Mouse (Mus musculus) heart, embryonic 13.5 days (tissue): ENCODE measurements at regions not wholly inside any gene's neighbourhood (a gene's known extent, or its start where the extent isn't known, plus 50 kb on each side); places are given as distances from the start of the nearest gene placed in this dataset.
A peak's percentile ranks its signal among the peaks of the same experiment; 100 is the strongest.

Experiments
- ATAC-seq: fragments of 200-750 bp; cut with Nextera tagmentation; 2 replicates; pipeline ENCODE4 v1.8.0; 2017; ENCODE audit warnings: moderate TSS enrichment; ENCODE audit not compliant: insufficient number of reproducible peaks, low FRiP score, low TSS enrichment; ENCODE audit errors: extremely low read depth
- H3K27ac ChIP-seq: fragments of 300-500 bp; sonication (generic); replicated peaks from 2 replicates; pipeline ENCODE4 v1.5.1; 2015; ENCODE audit warnings: moderate library complexity, mild to moderate bottlenecking, inconsistent platforms
- H3K27me3 ChIP-seq: fragments of 300-500 bp; sonication (generic); replicated peaks from 2 replicates; pipeline ENCODE4 v1.6.1; 2015; ENCODE audit warnings: mild to moderate bottlenecking, inconsistent platforms
- H3K36me3 ChIP-seq: fragments of 300-500 bp; sonication (generic); 2 replicates; pipeline ENCODE4 v1.6.1; 2015; ENCODE audit warnings: mild to moderate bottlenecking, inconsistent platforms
- H3K4me1 ChIP-seq: fragments of 300-500 bp; sonication (generic); 2 replicates; pipeline ENCODE4 v1.6.1; 2015; ENCODE audit warnings: inconsistent platforms
- H3K4me2 ChIP-seq: fragments of 300-500 bp; sonication (generic); 2 replicates; pipeline ENCODE4 v1.6.1; 2015; ENCODE audit warnings: inconsistent platforms, mild to moderate bottlenecking, moderate library complexity
- H3K4me3 ChIP-seq: fragments of 300-500 bp; sonication (generic); 2 replicates; pipeline ENCODE4 v1.5.1; 2015; ENCODE audit warnings: moderate library complexity, mild to moderate bottlenecking, inconsistent platforms
- H3K9ac ChIP-seq: fragments of 300-500 bp; sonication (generic); 2 replicates; pipeline ENCODE4 v1.6.1; 2015; ENCODE audit warnings: inconsistent platforms, mild to moderate bottlenecking, moderate library complexity
- H3K9me3 ChIP-seq: fragments of 300-500 bp; sonication (generic); 2 replicates; pipeline ENCODE4 v1.6.1; 2016; ENCODE audit warnings: inconsistent platforms
- WGBS: fragments of 180-500 bp; shearing (Covaris S2); methylation state at CpG from one replicate; pipeline ENCODE4 v1.1.7; 2015; ENCODE audit warnings: mixed read lengths; 5-methylcytosine and 5-hydroxymethylcytosine counted together

GRCm38 (mm10) chr10:118569424-118569823 lies 128.6 kb downstream of the Ifng start:
- H3K9ac ChIP-seq: peak overlapping the region; percentile 50; the same call in 1 of the 2 replicates
- peak overlapping the region; percentile 40 for H3K4me2 ChIP-seq
- H3K4me1 ChIP-seq: peaks cover 17% of the 10 kb centered on the region
- H3K27ac ChIP-seq: 0 out of 2 replicates have a peak overlapping the region, but pooled peaks have one; percentile 26
- H3K36me3 ChIP-seq: no peaks in the 10 kb centered on the region
- no peak overlapping the region for H3K4me3 ChIP-seq
- ATAC-seq: no peak
- no peaks in the 10 kb centered on the region for H3K9me3 ChIP-seq
- WGBS: 9% methylated on average over 8 of the region's 8 CpGs
- no peaks in the 10 kb centered on the region for H3K27me3 ChIP-seq

GRCm38 (mm10) chr10:118573247-118573646 lies 132.4 kb downstream of the Ifng start:
- H3K4me2 ChIP-seq: no peak overlapping the region
- no peak overlapping the region for H3K4me3 ChIP-seq
- 68% methylated on average over 3 of the region's 3 CpGs for WGBS
- ATAC-seq: no peak
- H3K27me3 ChIP-seq: no peaks in the 10 kb centered on the region
- peaks cover 17% of the 10 kb centered on the region for H3K4me1 ChIP-seq
- no peaks in the 10 kb centered on the region for H3K36me3 ChIP-seq
- 0 out of 2 replicates have a peak overlapping the region, but pooled peaks have one; percentile 28 for H3K27ac ChIP-seq
- no peaks in the 10 kb centered on the region for H3K9me3 ChIP-seq
- no peak overlapping the region for H3K9ac ChIP-seq

- Histone ChIP-seq H3K27ac (no peak overlapping the region), H3K4me1 (peaks cover 4% of the 10 kb centered on the region; the same call in 1 of the 2 replicates), H3K9ac (no peak overlapping the region), H3K4me2 (no peak overlapping the region), H3K36me3 (no peaks in the 10 kb centered on the region), H3K9me3 (peaks cover 3% of the 10 kb centered on the region; the same call in 1 of the 2 replicates), H3K27me3 (no peaks in the 10 kb centered on the region), H3K4me3 (no peak overlapping the region)
- WGBS: 79% methylated on average over 7 of the region's 7 CpGs
- no peak for ATAC-seq
Observed at GRCm38 (mm10) chr10:118575570-118575969, 134.7 kb downstream of the Ifng start.

DNA sequence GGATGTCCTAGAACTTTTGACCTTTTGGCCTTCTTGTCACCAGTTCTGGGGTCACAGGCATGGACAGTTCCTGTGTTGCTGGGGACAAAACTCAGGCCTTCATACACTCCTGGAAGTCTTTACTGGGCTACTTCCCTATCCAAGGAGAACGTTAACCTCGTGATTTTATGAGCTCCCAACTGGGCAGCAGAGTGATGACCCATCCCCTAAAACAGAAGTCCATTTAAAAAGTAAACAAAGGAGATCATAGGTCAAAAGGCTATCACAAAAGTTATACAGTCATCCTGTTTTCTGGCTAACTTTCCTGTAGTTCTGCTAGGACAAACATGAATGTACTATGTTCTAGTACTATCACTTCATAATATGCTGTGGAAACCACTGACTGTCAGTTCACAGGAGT lies 140.5 kb downstream of the Ifng start:
- H3K9ac ChIP-seq: no peak overlapping the region
- no peaks in the 10 kb centered on the region for H3K4me1 ChIP-seq
- ATAC-seq: no peak
- WGBS: 28% methylated on average over 2 of the region's 2 CpGs
- no peaks in the 10 kb centered on the region for H3K27me3 ChIP-seq
- H3K36me3 ChIP-seq: no peaks in the 10 kb centered on the region
- H3K4me3 ChIP-seq: no peak overlapping the region
- H3K27ac ChIP-seq: no peak overlapping the region
- H3K9me3 ChIP-seq: peaks cover 3% of the 10 kb centered on the region; the same call in 1 of the 2 replicates
- no peak overlapping the region for H3K4me2 ChIP-seq

DNA sequence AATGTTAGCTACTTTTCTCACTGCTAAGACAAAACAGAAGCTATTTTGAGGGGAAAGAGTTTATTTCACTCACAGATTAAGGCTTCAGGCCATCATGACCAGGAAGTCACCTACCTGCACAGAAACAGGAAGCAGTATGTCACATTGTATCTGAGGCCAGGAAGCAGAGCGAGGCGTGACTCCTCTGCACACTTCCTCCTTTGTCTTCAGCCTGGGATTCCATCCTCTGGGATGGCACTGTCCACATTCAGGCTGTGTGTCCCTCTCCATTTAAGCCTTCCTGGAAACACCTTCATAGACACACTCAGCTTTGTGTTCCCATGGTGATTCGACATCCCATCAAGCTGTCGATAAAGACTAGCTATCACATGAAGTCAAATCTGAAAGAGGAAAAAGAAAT lies 145.0 kb downstream of the Ifng start:
- H3K36me3 ChIP-seq: no peaks in the 10 kb centered on the region
- H3K4me2 ChIP-seq: no peak overlapping the region
- no peak overlapping the region for H3K4me3 ChIP-seq
- H3K27ac ChIP-seq: no peak overlapping the region
- no peaks in the 10 kb centered on the region for H3K27me3 ChIP-seq
- 69% methylated on average over 4 of the region's 4 CpGs for WGBS
- H3K9me3 ChIP-seq: no peaks in the 10 kb centered on the region
- no peak overlapping the region for H3K9ac ChIP-seq
- 0 out of 2 replicates have a peak, but pooled peaks cover 3% of the 10 kb centered on the region for H3K4me1 ChIP-seq
- no peak for ATAC-seq

DNA sequence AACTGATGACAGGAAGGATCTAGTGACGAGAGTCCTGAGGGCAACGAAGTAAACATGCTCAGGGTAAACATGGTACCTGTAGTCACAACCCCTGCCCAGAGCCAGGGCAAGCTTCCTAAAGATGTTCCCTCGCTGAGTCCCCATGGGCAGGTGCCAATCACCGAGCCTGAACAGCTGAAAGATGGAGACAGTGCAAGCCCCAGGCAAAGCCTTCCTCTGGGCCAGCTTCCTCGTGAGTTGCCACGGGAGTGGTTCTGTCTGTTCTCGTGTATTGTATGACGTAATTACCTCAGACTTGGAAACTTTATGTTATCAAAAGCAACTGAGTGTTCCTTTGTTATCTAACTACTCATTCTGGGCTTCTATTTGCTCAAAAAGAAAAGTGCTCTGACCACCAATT lies 147.4 kb downstream of the Ifng start:
- 42% methylated on average over 8 of the region's 8 CpGs for WGBS
- no peak for ATAC-seq
- H3K36me3 ChIP-seq: no peaks in the 10 kb centered on the region
- no peaks in the 10 kb centered on the region for H3K27me3 ChIP-seq
- H3K27ac ChIP-seq: no peak overlapping the region
- no peak overlapping the region for H3K9ac ChIP-seq
- no peak overlapping the region for H3K4me2 ChIP-seq
- no peaks in the 10 kb centered on the region for H3K9me3 ChIP-seq
- H3K4me3 ChIP-seq: no peak overlapping the region
- H3K4me1 ChIP-seq: 0 out of 2 replicates have a peak, but pooled peaks cover 3% of the 10 kb centered on the region

GRCm38 (mm10) chr10:118592648-118593368 lies 152.0 kb downstream of the Ifng start:
- Histone ChIP-seq H3K36me3 (no peaks in the 10 kb centered on the region), H3K9me3 (no peaks in the 10 kb centered on the region), H3K4me1 (peaks cover 17% of the 10 kb centered on the region), H3K9ac (no peak overlapping the region), H3K27ac (no peak overlapping the region), H3K4me3 (no peak overlapping the region), H3K27me3 (no peaks in the 10 kb centered on the region), H3K4me2 (no peak overlapping the region)
- ATAC-seq: no peak
- 38% methylated on average over 16 of the region's 16 CpGs for WGBS

DNA sequence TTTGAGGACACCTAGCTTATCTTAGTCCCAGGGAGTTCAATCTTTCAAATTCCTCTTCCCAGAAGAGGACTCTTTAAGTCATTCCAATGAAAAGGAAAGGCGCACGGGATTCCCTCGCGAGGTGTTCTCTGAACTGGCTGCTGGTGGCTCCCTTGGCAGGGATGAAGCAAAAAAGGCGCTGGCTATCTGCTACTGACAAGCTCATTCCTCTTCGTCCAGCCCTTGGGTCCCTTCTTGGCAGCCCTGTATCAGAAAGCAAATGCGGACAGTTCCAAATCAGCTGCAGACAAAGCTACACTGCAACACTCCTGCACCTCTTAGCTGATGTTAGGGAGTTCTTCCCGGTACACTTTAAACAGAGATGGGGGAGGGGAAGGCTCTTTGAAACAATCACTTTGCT lies 155.4 kb downstream of the Ifng start:
- Histone ChIP-seq H3K27ac (no peak overlapping the region; the same call in 1 of the 2 replicates), H3K4me2 (peak overlapping the region; percentile 52), H3K36me3 (no peaks in the 10 kb centered on the region), H3K4me1 (peaks cover 13% of the 10 kb centered on the region), H3K9ac (peak overlapping the region; percentile 40; the same call in 1 of the 2 replicates), H3K27me3 (no peaks in the 10 kb centered on the region), H3K9me3 (no peaks in the 10 kb centered on the region), H3K4me3 (peak overlapping the region; percentile 2; the same call in 1 of the 2 replicates)
- no peak for ATAC-seq
- WGBS: 14% methylated on average over 8 of the region's 8 CpGs

DNA sequence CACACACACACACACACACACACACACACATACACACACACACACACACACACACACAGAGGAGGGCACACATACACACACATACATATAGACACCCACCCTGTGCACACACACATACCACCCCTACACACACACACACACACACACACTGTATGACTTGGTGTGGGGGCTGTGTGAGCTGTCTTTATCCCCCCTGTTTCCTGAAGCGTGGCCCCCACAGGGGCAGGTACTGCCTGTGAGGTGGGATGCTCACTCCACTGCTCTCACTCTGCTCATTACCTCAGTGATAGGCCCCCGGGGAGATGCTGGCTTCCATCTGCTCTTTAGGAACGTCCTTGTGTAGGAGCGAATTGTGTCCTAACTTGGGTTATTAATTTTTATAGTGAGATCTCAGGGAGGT lies 157.7 kb downstream of the Ifng start:
- Histone ChIP-seq H3K4me2 (no peak overlapping the region), H3K36me3 (no peaks in the 10 kb centered on the region), H3K27me3 (no peaks in the 10 kb centered on the region), H3K9me3 (no peaks in the 10 kb centered on the region), H3K4me1 (peaks cover 15% of the 10 kb centered on the region), H3K9ac (no peak overlapping the region), H3K27ac (no peak overlapping the region), H3K4me3 (no peak overlapping the region)
- 79% methylated on average over 4 of the region's 4 CpGs for WGBS
- no peak for ATAC-seq

DNA sequence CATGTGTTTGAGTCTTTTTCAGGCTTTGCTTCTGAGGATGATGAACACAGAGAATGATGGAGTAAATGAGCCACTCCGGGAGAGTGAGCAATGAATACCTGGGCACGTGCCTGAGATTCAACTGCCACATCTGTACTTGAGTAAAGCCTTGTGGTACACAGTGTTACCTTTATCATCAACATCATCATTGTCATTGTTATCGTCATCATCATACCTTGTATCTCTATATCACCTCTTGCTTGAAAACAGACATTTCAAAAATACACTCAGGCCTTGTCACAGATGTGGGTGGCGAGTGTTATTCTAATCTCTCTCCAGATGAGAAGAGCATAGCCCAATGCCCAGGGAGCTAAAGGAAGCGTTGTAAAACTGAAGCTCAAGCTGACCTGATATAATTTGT lies 158.4 kb downstream of the Ifng start:
- Histone ChIP-seq H3K4me3 (no peak overlapping the region), H3K4me2 (no peak overlapping the region), H3K27me3 (no peaks in the 10 kb centered on the region), H3K9me3 (no peaks in the 10 kb centered on the region), H3K4me1 (peaks cover 15% of the 10 kb centered on the region), H3K27ac (no peak overlapping the region), H3K9ac (no peak overlapping the region), H3K36me3 (no peaks in the 10 kb centered on the region)
- 77% methylated on average over 5 of the region's 5 CpGs for WGBS
- ATAC-seq: no peak

- WGBS: 81% methylated on average over 4 of the region's 4 CpGs
- H3K27me3 ChIP-seq: no peaks in the 10 kb centered on the region
- H3K4me3 ChIP-seq: no peak overlapping the region
- H3K4me1 ChIP-seq: peaks cover 15% of the 10 kb centered on the region
- no peak for ATAC-seq
- no peak overlapping the region for H3K4me2 ChIP-seq
- H3K9me3 ChIP-seq: no peaks in the 10 kb centered on the region
- H3K9ac ChIP-seq: no peak overlapping the region
- no peaks in the 10 kb centered on the region for H3K36me3 ChIP-seq
- H3K27ac ChIP-seq: no peak overlapping the region
Observed at GRCm38 (mm10) chr10:118599610-118600009, 158.8 kb downstream of the Ifng start.

- 5% methylated on average over 4 of the region's 4 CpGs for WGBS
- no peaks in the 10 kb centered on the region for H3K9me3 ChIP-seq
- no peak overlapping the region for H3K4me2 ChIP-seq
- no peak overlapping the region for H3K9ac ChIP-seq
- ATAC-seq: no peak
- H3K4me1 ChIP-seq: 0 out of 2 replicates have a peak, but pooled peaks cover 2% of the 10 kb centered on the region
- no peak overlapping the region for H3K27ac ChIP-seq
- H3K4me3 ChIP-seq: no peak overlapping the region
- no peaks in the 10 kb centered on the region for H3K36me3 ChIP-seq
- no peaks in the 10 kb centered on the region for H3K27me3 ChIP-seq
Observed at GRCm38 (mm10) chr10:118602922-118603321, 162.1 kb downstream of the Ifng start.
